Mouse (Mus musculus) megakaryocyte-erythroid progenitor cell, adult 5-6 weeks (primary cell): Measurements from ENCODE around the gene Abraxas1. TPM values are rescaled to one million over a fixed set of nuclear protein-coding genes. Genes with fewer than 3 reads are reported as not detected.

Experiments
- ATAC-seq: replicated peaks from 2 replicates; pipeline ENCODE4 v1.8.0; 2016; ENCODE audit warnings: mild to moderate bottlenecking, inconsistent platforms; ENCODE audit not compliant: severe bottlenecking, poor library complexity, low FRiP score, low TSS enrichment
- total RNA-seq, 2 experiments: library from RNA; stranded (forward) in 1 of 2; stranded (reverse) in 1 of 2; fragments of 200-1000, 215-1000 nt in 1 of 2; fragments of >200 nt in 1 of 2; fragmentation: Nextera tagmentation in 1 of 2; gene quantifications; 2 replicates each; pipeline ENCODE4 v1.2.3; 2014 to 2017

Abraxas1 gene
- total RNA-seq, 2 experiments from 2014 or later = 45.0 to 81.4 TPM

- ATAC-seq = no peak
Observed at GRCm38 (mm10) chr5:100826531-100826930, 5.8 kb upstream of the Abraxas1 start.

- peak; percentile 77 for ATAC-seq
Observed at GRCm38 (mm10) chr5:100825975-100826374, 5.2 kb upstream of the Abraxas1 start.

- ATAC-seq = no peak
Observed at GRCm38 (mm10) chr5:100822826-100823225, 2.1 kb upstream of the Abraxas1 start.

GRCm38 (mm10) chr5:100821375-100821774 lies 610 bp upstream of the Abraxas1 start:
- no peak for ATAC-seq

GRCm38 (mm10) chr5:100819568-100820480 lies 941 bp downstream of the Abraxas1 start:
- ATAC-seq = peak; percentile 62

GRCm38 (mm10) chr5:100818341-100818740 lies 2.4 kb downstream of the Abraxas1 start:
- ATAC-seq = no peak

GRCm38 (mm10) chr5:100798165-100798860 lies 22.5 kb downstream of the Abraxas1 start, which contains the start of the genes Helq and Mrps18c:
Gene Helq (minus strand): TSS chr5:100798598.
Gene Mrps18c (plus strand): TSS chr5:100798627.
- peak; percentile 98 for ATAC-seq

- ATAC-seq = no peak
Observed at GRCm38 (mm10) chr5:100794084-100794483, 26.7 kb downstream of the Abraxas1 start.

- no peak for ATAC-seq
Observed at GRCm38 (mm10) chr5:100792261-100792660, 28.5 kb downstream of the Abraxas1 start.

- ATAC-seq = no peak
Observed at GRCm38 (mm10) chr5:100787527-100787926, 33.2 kb downstream of the Abraxas1 start.

GRCm38 (mm10) chr5:100779002-100779401 lies 41.8 kb downstream of the Abraxas1 start:
- ATAC-seq = no peak

- ATAC-seq = no peak
Observed at GRCm38 (mm10) chr5:100776900-100777299, 43.9 kb downstream of the Abraxas1 start.

- no peak for ATAC-seq
Observed at GRCm38 (mm10) chr5:100775778-100776404, 44.9 kb downstream of the Abraxas1 start.

- no peak for ATAC-seq
Observed at GRCm38 (mm10) chr5:100771575-100771974, 49.2 kb downstream of the Abraxas1 start.

GRCm38 (mm10) chr5:100766026-100766425 lies 54.7 kb downstream of the Abraxas1 start:
- no peak for ATAC-seq

- no peak for ATAC-seq
Observed at GRCm38 (mm10) chr5:100761736-100762135, 59.0 kb downstream of the Abraxas1 start.

GRCm38 (mm10) chr5:100760049-100760663 lies 60.6 kb downstream of the Abraxas1 start:
- no peak for ATAC-seq

GRCm38 (mm10) chr5:100758121-100758520 lies 62.6 kb downstream of the Abraxas1 start:
- ATAC-seq = no peak
